Mouse (Mus musculus) liver, adult 2 months (tissue): Measurements from ENCODE around the gene Metap1.

Experiments used
- CTCF ChIP-seq: fragments of 200-500 bp; IDR thresholded peaks from 2 replicates; pipeline ENCODE4 v1.5.1; 2011; ENCODE audit warnings: low read depth, low read length, control low read depth
- POLR2A ChIP-seq: fragments of 200-500 bp; IDR thresholded peaks from 2 replicates; pipeline ENCODE4 v1.6.1; 2011; ENCODE audit warnings: low read length, control low read depth; ENCODE audit not compliant: insufficient read depth; ENCODE audit errors: extremely low read depth

- TF ChIP-seq POLR2A (no peak), CTCF (no peak)
Measured at GRCm38 (mm10) chr3:138527667-138528231, 38.4 kb upstream of the Metap1 start.
